Mouse (Mus musculus) hindbrain, embryonic 11.5 days (tissue): ENCODE data around the gene 4931406P16Rik. TPM values are rescaled to one million over a fixed set of nuclear protein-coding genes. Genes with fewer than 3 reads are reported as not detected.

Source experiments
- ATAC-seq: fragments of 200-750 bp; cut with Nextera tagmentation; 2 replicates; pipeline ENCODE4 v1.8.0; 2017; ENCODE audit warnings: mild to moderate bottlenecking, moderate TSS enrichment, moderate library complexity; ENCODE audit not compliant: low FRiP score
- DNase-seq: peaks from one replicate; pipeline ENCODE4 v3.0.0-alpha.2; 2015; ENCODE audit warnings: low spot score
- H3K27ac ChIP-seq: fragments of 300-500 bp; sonication (generic); 2 replicates; pipeline ENCODE4 v1.5.1; 2014; ENCODE audit warnings: mild to moderate bottlenecking, low read depth, low read length
- H3K27me3 ChIP-seq: fragments of 300-500 bp; sonication (generic); 2 replicates; pipeline ENCODE4 v1.6.1; 2014; ENCODE audit warnings: mild to moderate bottlenecking, low read length, moderate library complexity, mixed read lengths; ENCODE audit not compliant: control insufficient read depth, insufficient read depth
- H3K36me3 ChIP-seq: fragments of 300-500 bp; sonication (generic); 2 replicates; pipeline ENCODE4 v1.6.1; 2014; ENCODE audit warnings: mild to moderate bottlenecking, low read length, moderate library complexity, mixed read lengths; ENCODE audit not compliant: control insufficient read depth, insufficient read depth
- H3K4me1 ChIP-seq: fragments of 300-500 bp; sonication (generic); replicated peaks from 2 replicates; pipeline ENCODE4 v1.6.1; 2014; ENCODE audit warnings: low read length, mixed read lengths; ENCODE audit not compliant: control insufficient read depth, insufficient read depth
- H3K4me2 ChIP-seq: fragments of 300-500 bp; sonication (generic); replicated peaks from 2 replicates; pipeline ENCODE4 v1.6.1; 2014; ENCODE audit warnings: mild to moderate bottlenecking, low read depth, low read length
- H3K4me3 ChIP-seq: fragments of 300-500 bp; sonication (generic); 2 replicates; pipeline ENCODE4 v1.5.1; 2014; ENCODE audit warnings: low read depth, low read length
- H3K9ac ChIP-seq: fragments of 300-500 bp; sonication (generic); 2 replicates; pipeline ENCODE4 v1.6.1; 2014; ENCODE audit warnings: low read depth, low read length
- H3K9me3 ChIP-seq: fragments of 300-500 bp; sonication (generic); 2 replicates; pipeline ENCODE4 v1.6.1; 2016; ENCODE audit warnings: low read length; ENCODE audit not compliant: control insufficient read depth
- WGBS: fragments of 180-500 bp; shearing (Covaris S2); extraction: QIAGEN DNeasy Blood & Tissue Kit; methylation state at CpG from one replicate; pipeline ENCODE4 v1.1.7; 2014; 5-methylcytosine and 5-hydroxymethylcytosine counted together
- polyA plus RNA-seq: library from polyadenylated mRNA; unstranded; fragments of >200 nt; fragmentation: Nextera tagmentation; extraction: Ambion mirVana; gene quantifications from 2 replicates; pipeline ENCODE4 v1.2.1, GENCODE M21; 2014

Gene 4931406P16Rik
- polyA plus RNA-seq, 1 experiment from 2014 or later: 40.3 TPM

- WGBS: 71% methylated on average over 1 of the region's 1 CpGs
- Histone ChIP-seq H3K9me3 (no peaks in the 10 kb centered on the region), H3K9ac (no peak overlapping the region), H3K4me3 (no peak overlapping the region), H3K36me3 (no peaks in the 10 kb centered on the region), H3K4me1 (no peaks in the 10 kb centered on the region), H3K27me3 (no peaks in the 10 kb centered on the region), H3K4me2 (no peak overlapping the region), H3K27ac (no peak overlapping the region)
- no peak for DNase-seq
- no peak for ATAC-seq
These were observed 44.9 kb downstream of the 4931406P16Rik start for GRCm38 (mm10) chr7:34268463-34268862.

- Histone ChIP-seq H3K9ac (no peak overlapping the region), H3K27me3 (no peaks in the 10 kb centered on the region), H3K4me3 (no peak overlapping the region), H3K27ac (no peak overlapping the region), H3K4me2 (no peak overlapping the region), H3K36me3 (no peaks in the 10 kb centered on the region), H3K4me1 (no peaks in the 10 kb centered on the region), H3K9me3 (no peaks in the 10 kb centered on the region)
- no peak for ATAC-seq
- no peak for DNase-seq
These were observed 46.9 kb downstream of the 4931406P16Rik start for GRCm38 (mm10) chr7:34266421-34266820.

GRCm38 (mm10) chr7:34265876-34266346, 47.4 kb downstream of the 4931406P16Rik start:
- no peak for ATAC-seq
- Histone ChIP-seq H3K4me3 (no peak overlapping the region), H3K27ac (no peak overlapping the region), H3K36me3 (no peaks in the 10 kb centered on the region), H3K4me2 (no peak overlapping the region), H3K9me3 (no peaks in the 10 kb centered on the region), H3K27me3 (no peaks in the 10 kb centered on the region), H3K9ac (no peak overlapping the region), H3K4me1 (no peaks in the 10 kb centered on the region)
- WGBS: 73% methylated on average over 5 of the region's 5 CpGs
- DNase-seq: peak; percentile 21

- no peaks in the 10 kb centered on the region for H3K36me3 ChIP-seq
- H3K9me3 ChIP-seq: no peaks in the 10 kb centered on the region
- 91% methylated on average over 5 of the region's 5 CpGs for WGBS
- H3K27ac ChIP-seq: no peak overlapping the region
- no peak overlapping the region for H3K4me2 ChIP-seq
- no peaks in the 10 kb centered on the region for H3K27me3 ChIP-seq
- no peak overlapping the region for H3K4me3 ChIP-seq
- H3K4me1 ChIP-seq: no peaks in the 10 kb centered on the region
- ATAC-seq: no peak
- no peak for DNase-seq
- H3K9ac ChIP-seq: no peak overlapping the region
These were observed 49.9 kb downstream of the 4931406P16Rik start for GRCm38 (mm10) chr7:34263437-34263836.

- Histone ChIP-seq H3K27me3 (no peaks in the 10 kb centered on the region), H3K9me3 (no peaks in the 10 kb centered on the region), H3K27ac (no peak overlapping the region), H3K4me2 (no peak overlapping the region), H3K4me3 (no peak overlapping the region), H3K4me1 (no peaks in the 10 kb centered on the region), H3K36me3 (peaks cover 5% of the 10 kb centered on the region), H3K9ac (no peak overlapping the region)
- ATAC-seq: no peak
- DNase-seq: no peak
- WGBS: 80% methylated on average over 1 of the region's 1 CpGs
These were observed 54.9 kb downstream of the 4931406P16Rik start for GRCm38 (mm10) chr7:34258407-34258806.

- no peak for ATAC-seq
- Histone ChIP-seq H3K9ac (no peak overlapping the region), H3K4me2 (no peak overlapping the region), H3K4me1 (no peaks in the 10 kb centered on the region), H3K27me3 (no peaks in the 10 kb centered on the region), H3K36me3 (peaks cover 5% of the 10 kb centered on the region), H3K27ac (no peak overlapping the region), H3K4me3 (no peak overlapping the region), H3K9me3 (no peaks in the 10 kb centered on the region)
- no peak for DNase-seq
- WGBS: 82% methylated on average over 9 of the region's 9 CpGs
These were observed 56.1 kb downstream of the 4931406P16Rik start for GRCm38 (mm10) chr7:34257279-34257678.

GRCm38 (mm10) chr7:34255916-34256315, 57.4 kb downstream of the 4931406P16Rik start:
- no peak overlapping the region for H3K9ac ChIP-seq
- no peaks in the 10 kb centered on the region for H3K4me1 ChIP-seq
- H3K36me3 ChIP-seq: peaks cover 5% of the 10 kb centered on the region
- ATAC-seq: no peak
- H3K4me3 ChIP-seq: no peak overlapping the region
- no peak overlapping the region for H3K4me2 ChIP-seq
- H3K27ac ChIP-seq: no peak overlapping the region
- WGBS: 100% methylated on average over 1 of the region's 1 CpGs
- DNase-seq: no peak
- H3K9me3 ChIP-seq: no peaks in the 10 kb centered on the region
- no peaks in the 10 kb centered on the region for H3K27me3 ChIP-seq

- H3K27ac ChIP-seq: no peak overlapping the region
- H3K4me1 ChIP-seq: no peaks in the 10 kb centered on the region
- peaks cover 5% of the 10 kb centered on the region for H3K36me3 ChIP-seq
- WGBS: 79% methylated on average over 3 of the region's 3 CpGs
- ATAC-seq: no peak
- H3K9me3 ChIP-seq: no peaks in the 10 kb centered on the region
- DNase-seq: no peak
- H3K4me2 ChIP-seq: no peak overlapping the region
- no peaks in the 10 kb centered on the region for H3K27me3 ChIP-seq
- no peak overlapping the region for H3K9ac ChIP-seq
- H3K4me3 ChIP-seq: no peak overlapping the region
These were observed 58.2 kb downstream of the 4931406P16Rik start for GRCm38 (mm10) chr7:34255137-34255536.

GRCm38 (mm10) chr7:34252030-34252429, 61.3 kb downstream of the 4931406P16Rik start:
- Histone ChIP-seq H3K27me3 (no peaks in the 10 kb centered on the region), H3K4me3 (no peak overlapping the region), H3K4me1 (no peaks in the 10 kb centered on the region), H3K36me3 (peaks cover 2% of the 10 kb centered on the region; the same call in 1 of the 2 replicates), H3K27ac (no peak overlapping the region), H3K4me2 (no peak overlapping the region), H3K9me3 (no peaks in the 10 kb centered on the region), H3K9ac (no peak overlapping the region)
- 83% methylated on average over 2 of the region's 2 CpGs for WGBS
- DNase-seq: peak; percentile 40
- ATAC-seq: no peak
